Mouse (Mus musculus) spleen, postnatal 4 days (tissue): ENCODE measurements around the gene Iqsec3.
A peak's percentile ranks its signal among the peaks of the same experiment; 100 is the strongest.

ENCODE experiments used
- DNase-seq, 2 experiments: peaks; one replicate each; pipeline ENCODE4 v3.0.0; 2022; ENCODE audit warnings: low spot score in 2 of 2

Iqsec3 gene

GRCm38 (mm10) chr6:121366537-121366936, 106.9 kb downstream of the Iqsec3 start:
- DNase-seq = peak; percentile 23 to 70

- no peak for DNase-seq
Measured at GRCm38 (mm10) chr6:121363956-121364355, 109.5 kb downstream of the Iqsec3 start.

GRCm38 (mm10) chr6:121363061-121363460, 110.4 kb downstream of the Iqsec3 start:
- no peak for DNase-seq

GRCm38 (mm10) chr6:121357232-121357631, 116.2 kb downstream of the Iqsec3 start:
- DNase-seq = no peak

GRCm38 (mm10) chr6:121356041-121356440, 117.4 kb downstream of the Iqsec3 start:
- DNase-seq = no peak

GRCm38 (mm10) chr6:121352276-121352675, 121.2 kb downstream of the Iqsec3 start:
- DNase-seq = no peak

GRCm38 (mm10) chr6:121346428-121346827, 127.0 kb downstream of the Iqsec3 start:
- no peak for DNase-seq

- no peak for DNase-seq
Measured at GRCm38 (mm10) chr6:121344329-121344728, 129.1 kb downstream of the Iqsec3 start.

GRCm38 (mm10) chr6:121343771-121344123, 129.7 kb downstream of the Iqsec3 start:
- no peak for DNase-seq

GRCm38 (mm10) chr6:121343026-121343770, 130.3 kb downstream of the Iqsec3 start, which contains the start of gene Slc6a12:
TSS of gene Slc6a12 (plus strand) at chr6:121343076.
- peak in 1 of 2 experiments; percentile 33 for DNase-seq

- no peak for DNase-seq
Measured at GRCm38 (mm10) chr6:121341650-121342049, 131.8 kb downstream of the Iqsec3 start.

GRCm38 (mm10) chr6:121338519-121338896, 135.0 kb downstream of the Iqsec3 start:
- no peak for DNase-seq

- DNase-seq = peak; percentile 82 to 90
Measured at GRCm38 (mm10) chr6:121337770-121338518, 135.5 kb downstream of the Iqsec3 start.

- no peak for DNase-seq
Measured at GRCm38 (mm10) chr6:121337229-121337628, 136.2 kb downstream of the Iqsec3 start.

- DNase-seq = peak; percentile 79 to 83
Measured at GRCm38 (mm10) chr6:121336558-121336957, 136.9 kb downstream of the Iqsec3 start.

GRCm38 (mm10) chr6:121335841-121336240, 137.6 kb downstream of the Iqsec3 start:
- DNase-seq = no peak

GRCm38 (mm10) chr6:121329848-121330508, 143.5 kb downstream of the Iqsec3 start:
- DNase-seq = no peak

GRCm38 (mm10) chr6:121328417-121328884, 145.0 kb downstream of the Iqsec3 start:
- no peak for DNase-seq

GRCm38 (mm10) chr6:121326486-121327069, 146.9 kb downstream of the Iqsec3 start:
- no peak for DNase-seq

- no peak for DNase-seq
Measured at GRCm38 (mm10) chr6:121325740-121326139, 147.7 kb downstream of the Iqsec3 start.

GRCm38 (mm10) chr6:121325298-121325697, 148.2 kb downstream of the Iqsec3 start:
- DNase-seq = no peak
